Mouse (Mus musculus) macrophage (primary cell): ENCODE measurements around the gene Apoc1. TPM values are rescaled to one million over a fixed set of nuclear protein-coding genes. Genes with fewer than 3 reads are reported as not detected.

Experiments
- H3K27ac ChIP-seq: fragments of 350-480 bp; formaldehyde crosslinking; 2 replicates; pipeline ENCODE4 v1.9.0; 2021
- H3K36me3 ChIP-seq: fragments of 350-480 bp; formaldehyde crosslinking; 2 replicates; pipeline ENCODE4 v1.9.0; 2021; ENCODE audit errors: inconsistent target
- H3K4me3 ChIP-seq: fragments of 350-480 bp; formaldehyde crosslinking; 2 replicates; pipeline ENCODE4 v1.9.0; 2021; ENCODE audit errors: inconsistent target
- H3K79me2 ChIP-seq: fragments of 350-480 bp; formaldehyde crosslinking; 2 replicates; pipeline ENCODE4 v1.9.0; 2021; ENCODE audit errors: inconsistent target
- WGBS: methylation state at CpG from one replicate; pipeline ENCODE4 v1.1.7; 2026; ENCODE audit warnings: inconsistent platforms; ENCODE audit not compliant: missing documents; 5-methylcytosine and 5-hydroxymethylcytosine counted together
- polyA plus RNA-seq: library from polyadenylated mRNA; stranded (reverse); fragments of 250-400 nt; gene quantifications from 3 replicates; pipeline ENCODE4 v1.2.4, GENCODE M21; 2018; ENCODE audit warnings: inconsistent platforms

Apoc1 gene
- polyA plus RNA-seq, 1 experiment from 2014 or later, result 4.3 TPM

GRCm38 (mm10) chr7:19664955-19665841, 27.3 kb downstream of the Apoc1 start, which contains the start of gene Clptm1:
TSS of gene Clptm1 (minus strand) at chr7:19665033.
- Histone ChIP-seq H3K27ac (peak within 1 kb of the TSS; percentile 96), H3K36me3 (no peaks in the 10 kb centered on the region; the same call in 1 of the 2 replicates), H3K79me2 (peaks cover 46% of the 10 kb centered on the region), H3K4me3 (peak within 1 kb of the TSS; percentile 89)
- under 1% methylated on average over 63 of the region's 63 CpGs for WGBS

DNA sequence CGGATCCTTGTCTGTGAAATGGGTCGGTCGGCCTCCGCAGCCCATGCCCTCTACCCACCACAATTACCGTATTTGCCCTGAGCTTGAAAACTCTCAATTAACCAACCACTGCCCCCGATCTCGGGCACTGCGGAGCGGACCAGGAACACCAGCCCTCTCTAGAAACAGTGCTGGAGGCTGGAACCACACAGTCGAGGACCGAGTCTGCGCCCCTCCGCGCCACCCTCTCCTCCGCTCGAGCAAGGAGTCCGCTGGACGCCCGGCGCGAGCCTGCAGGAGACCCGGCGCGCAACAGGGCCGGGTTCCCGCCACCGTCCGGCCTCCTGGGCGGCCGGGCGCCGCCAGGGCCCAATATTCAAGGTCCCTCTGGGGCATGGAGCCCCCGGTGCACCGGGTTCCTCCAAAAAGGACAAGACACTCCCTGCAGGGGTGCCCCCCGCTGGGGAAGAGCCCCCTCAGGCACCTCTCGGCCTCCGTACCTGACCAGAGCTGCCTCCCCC, 28.0 kb downstream of the Apoc1 start:
- Histone ChIP-seq H3K27ac (0 out of 2 replicates have a peak overlapping the region, but pooled peaks have one; percentile 25), H3K36me3 (peaks cover 6% of the 10 kb centered on the region; the same call in 1 of the 2 replicates), H3K4me3 (peak overlapping the region; percentile 89), H3K79me2 (peaks cover 53% of the 10 kb centered on the region)
- under 1% methylated on average over 33 of the region's 37 CpGs for WGBS

- peaks cover 10% of the 10 kb centered on the region; the same call in 1 of the 2 replicates for H3K36me3 ChIP-seq
- H3K27ac ChIP-seq, result no peak overlapping the region
- peaks cover 59% of the 10 kb centered on the region for H3K79me2 ChIP-seq
- peak overlapping the region; percentile 89 for H3K4me3 ChIP-seq
- WGBS, result 15% methylated on average over 8 of the region's 8 CpGs
These were observed 28.5 kb downstream of the Apoc1 start for GRCm38 (mm10) chr7:19663940-19664339.

DNA sequence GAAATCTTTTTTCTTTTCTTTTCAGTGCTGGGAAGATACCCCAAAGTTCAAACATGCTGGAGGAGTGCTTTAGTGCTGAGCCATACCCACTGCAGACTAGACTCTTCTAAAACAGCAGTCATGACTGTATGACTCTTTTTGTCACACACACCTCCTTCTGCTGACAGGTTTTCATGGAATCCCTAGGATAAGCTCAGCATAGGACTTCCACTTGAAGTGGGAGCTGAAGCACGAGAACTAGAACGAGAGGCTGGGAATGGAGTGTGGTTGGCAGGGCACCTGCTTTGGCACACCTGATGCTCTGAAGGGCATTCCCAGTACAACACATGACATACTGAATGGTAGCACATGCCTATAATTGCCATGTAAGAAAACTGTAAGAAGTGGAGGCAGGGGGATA, 39.8 kb downstream of the Apoc1 start:
- peaks cover 70% of the 10 kb centered on the region for H3K36me3 ChIP-seq

GRCm38 (mm10) chr7:19651063-19651786, 41.2 kb downstream of the Apoc1 start:
- peaks cover 31% of the 10 kb centered on the region for H3K79me2 ChIP-seq
- 61% methylated on average over 6 of the region's 6 CpGs for WGBS
- H3K27ac ChIP-seq, result no peak overlapping the region
- H3K4me3 ChIP-seq, result no peak overlapping the region
- peaks cover 80% of the 10 kb centered on the region for H3K36me3 ChIP-seq

More for the DNA sequence above, 39.8 kb downstream of the Apoc1 start:
- H3K27ac ChIP-seq, result no peak overlapping the region
- peaks cover 45% of the 10 kb centered on the region for H3K79me2 ChIP-seq
- 90% methylated on average over 2 of the region's 2 CpGs for whole genome bisulfite sequencing
- H3K4me3 ChIP-seq, result no peak overlapping the region

DNA sequence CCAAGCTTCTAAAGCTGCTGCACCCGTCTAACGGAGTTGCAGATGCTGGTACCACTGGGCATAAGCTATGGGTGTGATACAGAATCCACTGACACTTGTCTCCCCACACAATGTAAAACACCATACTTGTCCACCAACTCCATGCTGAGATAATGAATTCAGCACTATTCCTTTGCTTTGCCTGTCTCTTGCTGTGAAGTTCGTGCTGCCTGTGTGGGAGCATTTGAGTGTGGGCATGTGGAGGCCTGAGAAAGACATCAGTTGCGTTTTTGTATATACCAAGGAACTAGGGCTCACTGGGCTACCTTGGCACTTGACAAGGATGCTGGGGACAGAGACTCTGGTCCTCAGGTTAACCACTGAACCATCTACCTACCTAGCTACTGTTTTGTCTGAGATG, 51.2 kb downstream of the Apoc1 start:
- H3K36me3 ChIP-seq, result peaks cover 93% of the 10 kb centered on the region
- H3K79me2 ChIP-seq, result no peaks in the 10 kb centered on the region
- no peak overlapping the region for H3K27ac ChIP-seq
- no peak overlapping the region for H3K4me3 ChIP-seq
- WGBS, result 95% methylated on average over 4 of the region's 4 CpGs

Other genes starting within 250 kb of the Apoc1 start
- gene Mark4, start 233.8 kb downstream of the Apoc1 start, polyA plus RNA-seq, result 13.7 to 20.2 TPM (median 14.9 TPM) in 3 replicates
- gene Exoc3l2, start 229.3 kb downstream of the Apoc1 start, polyA plus RNA-seq, result 0.07 TPM in 1 of 3 replicates, not detected in the others
- 5.7 to 9.3 TPM (median 6.9 TPM) in 3 replicates for gene Bloc1s3, start 184.3 kb downstream of the Apoc1 start, polyA plus RNA-seq
- gene Trappc6a, start 184.3 kb downstream of the Apoc1 start, polyA plus RNA-seq, result 9.4 to 41.1 TPM (median 33.5 TPM) in 3 replicates
- gene Nkpd1, start 174.8 kb downstream of the Apoc1 start, polyA plus RNA-seq, result not detected in 3 replicates
- gene Ppp1r37, start 129.6 kb downstream of the Apoc1 start, polyA plus RNA-seq, result 21.4 to 34.9 TPM (median 23.9 TPM) in 3 replicates
- gene Zfp296, start 115.4 kb downstream of the Apoc1 start, polyA plus RNA-seq, result 0.16 to 0.24 TPM in 2 of 3 replicates, not detected in the other
- gene Gemin7, start 115.1 kb downstream of the Apoc1 start, polyA plus RNA-seq, result 16.9 to 46.6 TPM (median 40.7 TPM) in 3 replicates
- gene Clasrp, start 88.2 kb downstream of the Apoc1 start, polyA plus RNA-seq, result 14.0 to 24.9 TPM (median 16.3 TPM) in 3 replicates
- gene Relb, start 63.2 kb downstream of the Apoc1 start, polyA plus RNA-seq, result 11.3 to 29.9 TPM (median 15.3 TPM) in 3 replicates
- gene Clptm1, start 27.6 kb downstream of the Apoc1 start, polyA plus RNA-seq, result 90.5 to 113 TPM (median 108 TPM) in 3 replicates
- gene Apoc2, start 14.7 kb downstream of the Apoc1 start, polyA plus RNA-seq, result 31.8 to 82.7 TPM (median 33.3 TPM) in 3 replicates
- gene Gm44805, start 11.2 kb downstream of the Apoc1 start, polyA plus RNA-seq, result not detected in 3 replicates
- gene Apoc4, start 11.2 kb downstream of the Apoc1 start, polyA plus RNA-seq, result 1.1 TPM in 1 of 3 replicates, not detected in the others
- gene Apoe, start 6.5 kb upstream of the Apoc1 start, polyA plus RNA-seq, result 11,661 to 20,761 TPM (median 14,221 TPM) in 3 replicates
- 17.8 to 74.1 TPM (median 32.1 TPM) in 3 replicates for gene Tomm40, start 22.8 kb upstream of the Apoc1 start, polyA plus RNA-seq
- 5.2 to 7.5 TPM (median 5.9 TPM) in 3 replicates for gene Nectin2, start 57.8 kb upstream of the Apoc1 start, polyA plus RNA-seq
- gene Bcam, start 78.4 kb upstream of the Apoc1 start, polyA plus RNA-seq, result 0.12 to 0.15 TPM (median 0.14 TPM) in 3 replicates
- not detected in 3 replicates for gene Cblc, start 104.1 kb upstream of the Apoc1 start, polyA plus RNA-seq
- gene Bcl3, start 130.1 kb upstream of the Apoc1 start, polyA plus RNA-seq, result 11.2 to 30.9 TPM (median 23.0 TPM) in 3 replicates
- gene Gm19345, start 159.3 kb upstream of the Apoc1 start, polyA plus RNA-seq, result not detected in 3 replicates
- 0.18 to 0.82 TPM (median 0.22 TPM) in 3 replicates for gene Ceacam16, start 168.6 kb upstream of the Apoc1 start, polyA plus RNA-seq
- 0.23 TPM in 2 of 3 replicates, not detected in the other for gene Ceacam19, start 195.3 kb upstream of the Apoc1 start, polyA plus RNA-seq
- gene Pvr, start 228.5 kb upstream of the Apoc1 start, polyA plus RNA-seq, result 13.0 to 22.9 TPM (median 22.5 TPM) in 3 replicates